Mouse (Mus musculus): Measurements from ENCODE around the gene Asgr1. TPM values are rescaled to one million over a fixed set of nuclear protein-coding genes. Genes with fewer than 3 reads are reported as not detected.

Asgr1 gene
- total and polyA plus RNA-seq, 3 experiments: not detected

DNA sequence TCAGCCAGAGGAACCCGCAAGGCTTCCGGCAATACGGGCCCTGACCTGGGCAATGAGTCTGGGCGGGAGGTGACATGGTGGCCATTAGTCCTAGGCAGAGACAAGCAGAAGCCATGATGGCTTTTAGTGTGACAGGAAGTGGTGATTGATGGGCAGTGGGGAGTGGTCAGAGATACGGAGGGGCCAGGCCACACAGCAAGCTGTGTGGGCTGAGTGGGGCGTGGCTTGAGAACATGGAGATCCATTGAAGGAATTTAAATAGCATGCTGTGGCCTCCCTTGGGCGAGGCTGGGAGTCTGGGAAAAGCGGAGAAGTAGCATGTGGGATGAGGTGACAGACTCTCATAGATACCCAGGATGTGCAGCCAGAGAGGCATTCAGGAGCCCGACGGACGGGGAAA lies 43.5 kb downstream of the Asgr1 start:
- Histone ChIP-seq H3K9me3 (replicated peaks; ENCODE audit: low read length) (peaks cover 11% of the 10 kb centered on the region), H3K27ac (ENCODE audit: insufficient read depth, low read depth) (no peak overlapping the region), H3K9ac (ENCODE audit: insufficient read depth, low read depth) (no peak overlapping the region), H3K79me2 (replicated peaks; ENCODE audit: control insufficient read depth, extremely low read depth, insufficient read depth, poor library complexity, severe bottlenecking) (no peaks in the 10 kb centered on the region), H3K4me2 (ENCODE audit: insufficient read depth, low read depth, poor library complexity, severe bottlenecking) (no peak overlapping the region), H3K27me3 (replicated peaks) (peaks cover 43% of the 10 kb centered on the region), H3K36me3 (replicated peaks in 1 of 2; ENCODE audit: control insufficient read depth in 1 of 2, insufficient read depth in 1 of 2, low read length in 1 of 2) (no peaks in the 10 kb centered on the region), H3K4me3 (replicated peaks in 1 of 3; ENCODE audit: low read depth in 2 of 3, low read length in 2 of 3, poor library complexity in 1 of 3) (no peak overlapping the region), H3K4me1 (ENCODE audit: control insufficient read depth in 1 of 2, insufficient read depth in 2 of 2) (peaks cover 0 to 1% of the 10 kb centered on the region in 2 experiments; a peak in 1 of 4 replicates)
- in situ Hi-C loops (cut with MboI; ENCODE audit: low pct_ligation_motif_present, low pct_unique_long_range_greater_than_20kb, low sequenced_read_pairs): no loop called here
- DNase-seq (ENCODE audit: extremely low read depth): no peak
- dilution Hi-C loops (cut with MboI; ENCODE audit: extremely low pct_ligation_motif_present, extremely low pct_unique_long_range_greater_than_20kb, low sequenced_read_pairs): no loop called here
- no peak for TF ChIP-seq UBTF (IDR thresholded peaks at IDR 0.05; ENCODE audit: low read depth, low read length)
- no peak for TF ChIP-seq MXI1 (IDR thresholded peaks at IDR 0.05; ENCODE audit: low read depth, low read length)

DNA sequence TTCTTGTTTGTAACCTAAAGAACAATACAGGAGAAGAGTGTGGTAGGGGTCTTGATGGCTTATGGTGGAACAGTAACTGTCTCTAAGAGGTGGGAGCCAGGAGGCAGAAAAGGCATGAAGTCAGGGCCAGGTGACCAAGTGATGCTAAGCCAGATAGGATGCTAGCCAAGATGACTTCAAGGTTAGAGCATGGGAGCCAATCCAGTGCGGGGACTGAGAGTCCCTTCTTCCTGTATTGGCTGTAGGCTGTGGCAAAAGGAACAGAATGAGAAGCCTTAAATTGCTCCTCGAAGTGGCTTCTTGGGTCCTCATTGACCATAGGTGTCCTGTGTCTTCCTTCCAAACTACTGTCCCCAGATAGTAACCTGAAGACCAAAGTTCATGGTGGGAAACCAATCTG lies 45.2 kb downstream of the Asgr1 start:
- dilution Hi-C loops (cut with MboI; ENCODE audit: extremely low pct_ligation_motif_present, extremely low pct_unique_long_range_greater_than_20kb, low sequenced_read_pairs): no loop called here

DNA sequence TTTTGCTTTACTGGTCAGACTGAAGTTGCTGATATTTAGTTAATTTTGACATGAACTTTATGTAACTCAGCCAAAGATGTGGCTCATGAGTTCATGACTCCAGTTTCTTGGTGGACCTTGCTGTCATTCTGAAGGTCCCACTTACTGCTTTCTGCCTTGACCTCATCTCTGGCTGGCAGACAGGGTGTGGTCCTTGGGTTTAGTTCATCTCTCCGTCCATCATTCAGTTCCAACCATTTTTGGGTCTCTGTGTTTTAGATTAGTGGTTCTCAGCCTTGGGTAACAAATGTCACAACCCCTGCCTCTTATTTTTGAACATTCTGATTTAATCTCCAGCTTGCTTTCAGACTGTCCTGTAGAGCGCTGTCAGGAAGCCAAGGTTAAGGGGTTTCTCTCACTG lies 45.9 kb downstream of the Asgr1 start:
- H3K36me3 ChIP-seq (replicated peaks in 1 of 2; ENCODE audit: control insufficient read depth in 1 of 2, insufficient read depth in 1 of 2, low read length in 1 of 2): no peaks in the 10 kb centered on the region
- peaks cover 11% of the 10 kb centered on the region for H3K9me3 ChIP-seq (replicated peaks; ENCODE audit: low read length)
- no peak overlapping the region for H3K9ac ChIP-seq (ENCODE audit: insufficient read depth, low read depth)
- no peaks in the 10 kb centered on the region for H3K4me1 ChIP-seq (ENCODE audit: control insufficient read depth in 1 of 2, insufficient read depth in 2 of 2)
- dilution Hi-C loops (cut with MboI; ENCODE audit: extremely low pct_ligation_motif_present, extremely low pct_unique_long_range_greater_than_20kb, low sequenced_read_pairs): no loop called here
- no peak overlapping the region for H3K4me3 ChIP-seq (replicated peaks in 1 of 3; ENCODE audit: low read depth in 2 of 3, low read length in 2 of 3, poor library complexity in 1 of 3)
- no peaks in the 10 kb centered on the region for H3K79me2 ChIP-seq (replicated peaks; ENCODE audit: control insufficient read depth, extremely low read depth, insufficient read depth, poor library complexity, severe bottlenecking)
- no peak overlapping the region for H3K4me2 ChIP-seq (ENCODE audit: insufficient read depth, low read depth, poor library complexity, severe bottlenecking)
- DNase-seq (ENCODE audit: extremely low read depth): no peak
- H3K27me3 ChIP-seq (replicated peaks): peaks cover 43% of the 10 kb centered on the region
- no peak overlapping the region for H3K27ac ChIP-seq (ENCODE audit: insufficient read depth, low read depth)
- no peak for TF ChIP-seq GABPA (IDR thresholded peaks at IDR 0.05; ENCODE audit: insufficient replicate concordance, low read depth, low read length)
- TF ChIP-seq ETS1 (conservative IDR thresholded peaks at IDR 0.05; ENCODE audit: low read depth, low read length): no peak
- TF ChIP-seq MAFK (IDR thresholded peaks at IDR 0.05; ENCODE audit: insufficient replicate concordance, low read length): no peak
- no peak for TF ChIP-seq JUN (IDR thresholded peaks at IDR 0.05; ENCODE audit: insufficient read depth, low read depth, low read length)
- no peak for TF ChIP-seq TBP (conservative IDR thresholded peaks at IDR 0.05; ENCODE audit: low read depth, low read length)
- no peak for TF ChIP-seq KAT2A (IDR thresholded peaks at IDR 0.05; ENCODE audit: insufficient replicate concordance, low read length)
- no peak for TF ChIP-seq NRF1 (IDR thresholded peaks at IDR 0.05; ENCODE audit: low read depth, low read length)
- no peak for TF ChIP-seq ZMIZ1 (IDR thresholded peaks at IDR 0.05; ENCODE audit: low read depth, low read length)
- TF ChIP-seq CHD2 (IDR thresholded peaks at IDR 0.05; ENCODE audit: low read length): no peak
- no peak for TF ChIP-seq ZKSCAN1 (IDR thresholded peaks at IDR 0.05; ENCODE audit: borderline replicate concordance, low read depth, low read length)
- TF ChIP-seq HCFC1 (IDR thresholded peaks at IDR 0.05; ENCODE audit: low read depth, low read length): no peak
- in situ Hi-C loops (cut with MboI; ENCODE audit: low pct_ligation_motif_present, low pct_unique_long_range_greater_than_20kb, low sequenced_read_pairs): no loop called here

More for the DNA sequence above, 45.2 kb downstream of the Asgr1 start:
- TF ChIP-seq MYC (IDR thresholded peaks at IDR 0.05; ENCODE audit: low read depth, low read length) (no peak), GABPA (IDR thresholded peaks at IDR 0.05; ENCODE audit: insufficient replicate concordance, low read depth, low read length) (no peak)
- Histone ChIP-seq H3K79me2 (replicated peaks; ENCODE audit: control insufficient read depth, extremely low read depth, insufficient read depth, poor library complexity, severe bottlenecking) (no peaks in the 10 kb centered on the region), H3K4me1 (ENCODE audit: control insufficient read depth in 1 of 2, insufficient read depth in 2 of 2) (no peaks in the 10 kb centered on the region), H3K9me3 (replicated peaks; ENCODE audit: low read length) (peaks cover 11% of the 10 kb centered on the region), H3K27me3 (replicated peaks) (peaks cover 43% of the 10 kb centered on the region), H3K4me3 (replicated peaks in 1 of 3; ENCODE audit: low read depth in 2 of 3, low read length in 2 of 3, poor library complexity in 1 of 3) (no peak overlapping the region), H3K27ac (ENCODE audit: insufficient read depth, low read depth) (no peak overlapping the region), H3K9ac (ENCODE audit: insufficient read depth, low read depth) (no peak overlapping the region), H3K36me3 (replicated peaks in 1 of 2; ENCODE audit: control insufficient read depth in 1 of 2, insufficient read depth in 1 of 2, low read length in 1 of 2) (no peaks in the 10 kb centered on the region), H3K4me2 (ENCODE audit: insufficient read depth, low read depth, poor library complexity, severe bottlenecking) (no peak overlapping the region)
- DNase-seq (ENCODE audit: extremely low read depth): no peak
- in situ Hi-C loops (cut with MboI; ENCODE audit: low pct_ligation_motif_present, low pct_unique_long_range_greater_than_20kb, low sequenced_read_pairs): no loop called here
